Comparison of ENCODE assay signal across 8 mouse cellular contexts in the genomic region with DNA sequence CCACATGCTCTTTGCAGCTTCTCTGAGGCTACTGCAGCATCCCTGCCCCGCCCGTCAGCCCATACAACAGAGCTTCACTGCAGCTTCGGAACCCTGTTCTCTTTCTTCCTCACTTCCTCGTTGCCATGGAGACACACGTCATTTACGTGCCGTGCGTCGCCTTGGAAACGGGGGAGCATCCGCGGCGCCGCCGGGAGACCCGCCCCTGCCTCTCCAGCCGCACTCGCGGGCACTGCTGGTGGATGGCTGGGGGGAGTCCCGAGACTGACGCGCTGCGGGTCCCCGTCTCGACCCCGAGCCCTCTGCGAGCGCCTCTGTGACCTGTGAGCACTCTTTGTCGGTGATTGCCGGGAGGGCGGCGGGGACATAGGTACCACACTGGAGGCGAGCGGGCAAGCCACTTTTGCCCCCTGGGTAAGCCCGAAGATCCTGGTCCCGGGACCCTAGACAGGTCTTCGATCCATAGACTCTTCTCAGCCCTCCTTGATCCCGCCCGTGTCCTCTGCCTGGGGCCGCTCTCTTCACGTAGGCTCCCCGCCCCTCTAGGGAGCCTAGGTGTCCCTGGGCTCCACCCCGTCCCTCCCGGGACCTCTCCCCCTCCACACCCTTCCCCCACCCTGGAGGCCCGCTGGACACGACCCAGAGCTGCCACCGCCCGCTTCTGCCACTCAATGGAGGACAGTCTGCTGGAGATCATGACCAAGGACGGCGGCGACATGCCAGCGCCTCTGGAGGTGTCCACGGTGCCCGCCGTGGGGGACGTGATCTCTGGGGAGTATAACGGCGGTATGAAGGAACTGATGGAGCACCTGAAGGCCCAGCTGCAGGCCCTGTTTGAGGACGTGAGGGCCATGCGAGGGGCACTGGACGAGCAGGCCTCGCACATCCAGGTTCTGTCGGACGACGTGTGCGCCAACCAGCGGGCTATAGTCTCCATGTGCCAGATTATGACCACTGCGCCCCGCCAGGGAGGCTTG. TPM values are rescaled to one million over a fixed set of nuclear protein-coding genes. Genes with fewer than 3 reads are reported as not detected.
DNase-seq lines count a peak whose midpoint lies in the region; ATAC-seq and TF ChIP-seq lines count a peak whose summit lies in the region.

No protein-coding gene starts in this region.

- peak overlapping the region; percentile 59 for H3K4me3 ChIP-seq in heart, embryonic 13.5 days
- H3K4me3 ChIP-seq in kidney, embryonic 15.5 days (replicated peaks) = peak overlapping the region; percentile 45
- H3K4me3 ChIP-seq in limb, embryonic 14.5 days (replicated peaks; ENCODE audit: low read length) = peak overlapping the region; percentile 45
- H3K4me3 ChIP-seq in stomach, embryonic 15.5 days (replicated peaks) = peak overlapping the region; percentile 35

- ATAC-seq in heart, embryonic 13.5 days (ENCODE audit: extremely low read depth, insufficient number of reproducible peaks, low FRiP score, low TSS enrichment) = peak; percentile 67; the same call in 1 of the 2 replicates
- peak; percentile 74 for ATAC-seq in kidney, embryonic 15.5 days (replicated peaks; ENCODE audit: low FRiP score)
- ATAC-seq in limb, embryonic 14.5 days (ENCODE audit: low FRiP score, low read depth) = peak; percentile 93
- peak; percentile 71 for ATAC-seq in monocyte, adult 5-6 weeks (replicated peaks; ENCODE audit: insufficient number of reproducible peaks, low FRiP score, low TSS enrichment, poor library complexity, severe bottlenecking)
- ATAC-seq in stomach, embryonic 15.5 days (ENCODE audit: insufficient read depth, low FRiP score, low read depth) = peak; percentile 61

- peak overlapping the region; percentile 75 for H3K9ac ChIP-seq in heart, embryonic 13.5 days
- peak overlapping the region; percentile 41 for H3K9ac ChIP-seq in kidney, embryonic 15.5 days
- H3K9ac ChIP-seq in limb, embryonic 14.5 days (ENCODE audit: low read depth, low read length, severe bottlenecking) = no peak overlapping the region
- H3K9ac ChIP-seq in stomach, embryonic 15.5 days = no peak overlapping the region

- peak; percentile 47 for DNase-seq in gastrocnemius, postnatal 14 days
- DNase-seq in gastrocnemius, adult 18-20 months (ENCODE audit: low spot score) = no peak
- DNase-seq in embryo, embryonic 9.5 days (ENCODE audit: extremely low spot score) = peak; percentile 88
- peak; percentile 80 for DNase-seq in limb, embryonic 14.5 days (ENCODE audit: low spot score)

- H3K9me3 ChIP-seq in heart, embryonic 13.5 days = no peaks in the 10 kb centered on the region
- H3K9me3 ChIP-seq in kidney, embryonic 15.5 days (replicated peaks) = no peaks in the 10 kb centered on the region
- H3K9me3 ChIP-seq in limb, embryonic 14.5 days (ENCODE audit: control insufficient read depth, low read length) = no peaks in the 10 kb centered on the region
- H3K9me3 ChIP-seq in stomach, embryonic 15.5 days = no peaks in the 10 kb centered on the region

- 2% methylated on average over 69 of the region's 69 CpGs for WGBS in heart, embryonic 13.5 days
- WGBS in kidney, embryonic 15.5 days = 2% methylated on average over 64 of the region's 69 CpGs
- 1% methylated on average over 65 of the region's 69 CpGs for WGBS in limb, embryonic 14.5 days
- WGBS in stomach, embryonic 15.5 days = 3% methylated on average over 67 of the region's 69 CpGs

- intact Hi-C loops in gastrocnemius, postnatal 14 days (cut with DNase I; ENCODE audit: low total_unique reads) = loop anchor here (5.0 kb wide), 1 partner anchor 96 kb away; no protein-coding TSS in a partner anchor

- no peak overlapping the region for H3K27ac ChIP-seq in heart, embryonic 13.5 days (replicated peaks)
- H3K27ac ChIP-seq in kidney, embryonic 15.5 days = no peak overlapping the region
- H3K27ac ChIP-seq in limb, embryonic 14.5 days (replicated peaks; ENCODE audit: low read depth, low read length) = no peak overlapping the region
- H3K27ac ChIP-seq in stomach, embryonic 15.5 days = no peak overlapping the region

- peak overlapping the region; percentile 84 for H3K4me2 ChIP-seq in heart, embryonic 13.5 days
- peak overlapping the region; percentile 78 for H3K4me2 ChIP-seq in kidney, embryonic 15.5 days
- H3K4me2 ChIP-seq in limb, embryonic 14.5 days (replicated peaks; ENCODE audit: low read depth, low read length, severe bottlenecking) = peak overlapping the region; percentile 76
- peak overlapping the region; percentile 61 for H3K4me2 ChIP-seq in stomach, embryonic 15.5 days

- TF ChIP-seq POLR2A in limb, embryonic 14.5 days (IDR thresholded peaks at IDR 0.05; ENCODE audit: borderline replicate concordance, extremely low read depth, insufficient read depth, insufficient read length) = no peak

- peaks cover 87% of the 10 kb centered on the region for H3K27me3 ChIP-seq in heart, embryonic 13.5 days (replicated peaks)
- H3K27me3 ChIP-seq in kidney, embryonic 15.5 days = peaks cover 73% of the 10 kb centered on the region
- H3K27me3 ChIP-seq in limb, embryonic 14.5 days (ENCODE audit: control insufficient read depth, insufficient read depth, low read length) = peaks cover 59% of the 10 kb centered on the region
- H3K27me3 ChIP-seq in stomach, embryonic 15.5 days (replicated peaks) = peaks cover 69% of the 10 kb centered on the region

- no peaks in the 10 kb centered on the region for H3K36me3 ChIP-seq in heart, embryonic 13.5 days
- H3K36me3 ChIP-seq in kidney, embryonic 15.5 days = no peaks in the 10 kb centered on the region
- no peaks in the 10 kb centered on the region for H3K36me3 ChIP-seq in limb, embryonic 14.5 days (ENCODE audit: control insufficient read depth, insufficient read depth, low read length)
- H3K36me3 ChIP-seq in stomach, embryonic 15.5 days = no peaks in the 10 kb centered on the region

- H3K4me1 ChIP-seq in heart, embryonic 13.5 days = peaks cover 25% of the 10 kb centered on the region
- H3K4me1 ChIP-seq in kidney, embryonic 15.5 days = peaks cover 30% of the 10 kb centered on the region
- no peaks in the 10 kb centered on the region; the same call in 1 of the 2 replicates for H3K4me1 ChIP-seq in limb, embryonic 14.5 days (ENCODE audit: control insufficient read depth, insufficient read depth, low read length)
- H3K4me1 ChIP-seq in stomach, embryonic 15.5 days = peaks cover 13% of the 10 kb centered on the region; the same call in 1 of the 2 replicates

RNA-seq across cellular contexts. Expression of a gene that starts 1.0 kb away (rescaled TPM):
- not detected for total RNA-seq in gastrocnemius, postnatal 14 days (2021)
- not detected for total RNA-seq in gastrocnemius, adult 18-20 months (2021)
- polyA plus RNA-seq in heart, embryonic 13.5 days (2015; fragmentation: Nextera tagmentation; extraction: Ambion mirVana) = 1.1 and 1.4 TPM in 2 replicates
- polyA plus RNA-seq in kidney, embryonic 15.5 days (2015; fragmentation: Nextera tagmentation; extraction: Ambion mirVana) = 0.99 and 1.6 TPM in 2 replicates
- polyA plus RNA-seq in limb, embryonic 14.5 days (2012; rRNA removed) = 0.23 and 0.33 TPM in 2 replicates
- 0.10 and 0.37 TPM in 2 replicates for polyA plus RNA-seq in limb, embryonic 14.5 days (2014; fragmentation: Nextera tagmentation; extraction: Ambion mirVana)
- not detected in 3 replicates for total RNA-seq in monocyte, adult 5-6 weeks (2017)
- 1.6 and 2.0 TPM in 2 replicates for polyA plus RNA-seq in stomach, embryonic 15.5 days (2015; fragmentation: Nextera tagmentation; extraction: Ambion mirVana)

RNA-seq across cellular contexts. Expression of a gene that starts 2.5 kb away (rescaled TPM):
- 100 to 1,000 TPM; 146 to 157 TPM for total RNA-seq in gastrocnemius, postnatal 14 days (2021)
- 100 to 1,000 TPM; 113 to 114 TPM for total RNA-seq in gastrocnemius, adult 18-20 months (2021)
- 76.5 and 86.6 TPM in 2 replicates for polyA plus RNA-seq in heart, embryonic 13.5 days (2015; fragmentation: Nextera tagmentation; extraction: Ambion mirVana)
- 46.2 and 47.4 TPM in 2 replicates for polyA plus RNA-seq in kidney, embryonic 15.5 days (2015; fragmentation: Nextera tagmentation; extraction: Ambion mirVana)
- 42.4 and 49.3 TPM in 2 replicates for polyA plus RNA-seq in limb, embryonic 14.5 days (2012; rRNA removed)
- 55.7 and 57.3 TPM in 2 replicates for polyA plus RNA-seq in limb, embryonic 14.5 days (2014; fragmentation: Nextera tagmentation; extraction: Ambion mirVana)
- total RNA-seq in monocyte, adult 5-6 weeks (2017) = 21.4 to 28.3 TPM (median 21.7 TPM) in 3 replicates
- polyA plus RNA-seq in stomach, embryonic 15.5 days (2015; fragmentation: Nextera tagmentation; extraction: Ambion mirVana) = 42.8 and 43.7 TPM in 2 replicates

RNA-seq across cellular contexts. Expression of a gene that starts 27.4 kb away (rescaled TPM):
- not detected for total RNA-seq in gastrocnemius, postnatal 14 days (2021)
- total RNA-seq in gastrocnemius, adult 18-20 months (2021) = not detected
- polyA plus RNA-seq in heart, embryonic 13.5 days (2015; fragmentation: Nextera tagmentation; extraction: Ambion mirVana) = not detected in 2 replicates
- not detected in 2 replicates for polyA plus RNA-seq in kidney, embryonic 15.5 days (2015; fragmentation: Nextera tagmentation; extraction: Ambion mirVana)
- polyA plus RNA-seq in limb, embryonic 14.5 days (2012; rRNA removed) = not detected in 2 replicates
- not detected in 2 replicates for polyA plus RNA-seq in limb, embryonic 14.5 days (2014; fragmentation: Nextera tagmentation; extraction: Ambion mirVana)
- not detected in 3 replicates for total RNA-seq in monocyte, adult 5-6 weeks (2017)
- polyA plus RNA-seq in stomach, embryonic 15.5 days (2015; fragmentation: Nextera tagmentation; extraction: Ambion mirVana) = not detected in 2 replicates

RNA-seq across cellular contexts. Expression of a gene that starts 52.8 kb away (rescaled TPM):
- total RNA-seq in gastrocnemius, postnatal 14 days (2021) = not detected
- total RNA-seq in gastrocnemius, adult 18-20 months (2021) = not detected
- polyA plus RNA-seq in heart, embryonic 13.5 days (2015; fragmentation: Nextera tagmentation; extraction: Ambion mirVana) = not detected in 2 replicates
- not detected in 2 replicates for polyA plus RNA-seq in kidney, embryonic 15.5 days (2015; fragmentation: Nextera tagmentation; extraction: Ambion mirVana)
- not detected in 2 replicates for polyA plus RNA-seq in limb, embryonic 14.5 days (2012; rRNA removed)
- not detected in 2 replicates for polyA plus RNA-seq in limb, embryonic 14.5 days (2014; fragmentation: Nextera tagmentation; extraction: Ambion mirVana)
- not detected in 3 replicates for total RNA-seq in monocyte, adult 5-6 weeks (2017)
- polyA plus RNA-seq in stomach, embryonic 15.5 days (2015; fragmentation: Nextera tagmentation; extraction: Ambion mirVana) = not detected in 2 replicates

RNA-seq across cellular contexts. Expression of a gene that starts 52.9 kb away (rescaled TPM):
- total RNA-seq in gastrocnemius, postnatal 14 days (2021) = not detected
- total RNA-seq in gastrocnemius, adult 18-20 months (2021) = not detected
- polyA plus RNA-seq in heart, embryonic 13.5 days (2015; fragmentation: Nextera tagmentation; extraction: Ambion mirVana) = not detected in 2 replicates
- polyA plus RNA-seq in kidney, embryonic 15.5 days (2015; fragmentation: Nextera tagmentation; extraction: Ambion mirVana) = not detected in 2 replicates
- not detected in 2 replicates for polyA plus RNA-seq in limb, embryonic 14.5 days (2012; rRNA removed)
- not detected in 2 replicates for polyA plus RNA-seq in limb, embryonic 14.5 days (2014; fragmentation: Nextera tagmentation; extraction: Ambion mirVana)
- total RNA-seq in monocyte, adult 5-6 weeks (2017) = not detected in 3 replicates
- not detected in 2 replicates for polyA plus RNA-seq in stomach, embryonic 15.5 days (2015; fragmentation: Nextera tagmentation; extraction: Ambion mirVana)

Comparison
In these comparisons a context has a peak if more than half of its experiments do, and no peak if none do; other contexts are left out.
1. H3K9ac ChIP-seq: peak in heart, embryonic 13.5 days (single experiment) and kidney, embryonic 15.5 days (single experiment); none in limb, embryonic 14.5 days (single experiment) and stomach, embryonic 15.5 days (single experiment).
2. Peak in every context shown above with its lines, with median percentiles within 50 percentile points of each other: ATAC-seq, H3K4me2 ChIP-seq and H3K4me3 ChIP-seq.